Mouse (Mus musculus): ENCODE measurements around the gene Nsun6.

DNA sequence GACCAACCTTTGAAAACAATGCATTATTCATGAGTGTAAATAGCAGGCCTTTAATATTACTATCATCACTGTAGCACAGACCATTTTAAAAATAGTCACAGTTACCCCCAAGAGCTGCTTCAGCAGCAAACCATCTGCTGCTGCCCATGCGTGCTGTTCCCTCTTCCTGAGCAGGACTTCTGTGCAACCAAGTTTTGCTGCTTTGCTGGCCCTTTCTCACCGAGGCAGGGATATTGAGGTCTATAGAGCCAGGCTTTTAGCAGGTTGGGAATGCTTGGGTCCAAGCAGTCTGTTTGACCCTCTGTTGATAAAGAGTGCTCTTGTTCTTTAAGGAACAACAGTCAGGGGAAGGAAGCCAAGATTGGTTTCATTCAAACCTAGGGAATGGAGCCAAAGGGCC, 10.6 kb upstream of the Nsun6 start:
- TF ChIP-seq POLR2A (IDR thresholded peaks at IDR 0.05; ENCODE audit: borderline replicate concordance, control insufficient read depth, low read depth, low read length) (no peak), CTCF (IDR thresholded peaks at IDR 0.05; ENCODE audit: control insufficient read depth, insufficient read depth, low read length) (no peak)

All from bone marrow, adult 2 months (tissue).